ENCODE assay signal across 8 mouse cellular contexts in genomic region chr12:76196709-76197054, GRCm38 (mm10). TPM values are rescaled to one million over a fixed set of nuclear protein-coding genes. Genes with fewer than 3 reads are reported as not detected.
DNase-seq lines count a peak whose midpoint lies in the region; ATAC-seq and TF ChIP-seq lines count a peak whose summit lies in the region.

No protein-coding gene starts in this region.

- peak overlapping the region; percentile 32 for H3K9ac ChIP-seq in forebrain, embryonic 11.5 days (ENCODE audit: low read length)
- H3K9ac ChIP-seq in heart, embryonic 16.5 days (ENCODE audit: low read length), result peak overlapping the region; percentile 63
- no peak overlapping the region for H3K9ac ChIP-seq in liver, embryonic 13.5 days
- H3K9ac ChIP-seq in neural tube, embryonic 11.5 days (ENCODE audit: low read length), result peak overlapping the region; percentile 55
- H3K9ac ChIP-seq in stomach, postnatal 0 days (ENCODE audit: low read length), result no peak overlapping the region

- H3K4me1 ChIP-seq in forebrain, embryonic 11.5 days (replicated peaks; ENCODE audit: control insufficient read depth, insufficient read depth, low read length), result peaks cover 3% of the 10 kb centered on the region; the same call in 1 of the 2 replicates
- peaks cover 2% of the 10 kb centered on the region; the same call in 1 of the 2 replicates for H3K4me1 ChIP-seq in heart, embryonic 16.5 days (ENCODE audit: control insufficient read depth, insufficient read depth, low read length)
- H3K4me1 ChIP-seq in liver, embryonic 13.5 days (replicated peaks), result peaks cover 14% of the 10 kb centered on the region
- peaks cover 8% of the 10 kb centered on the region; the same call in 1 of the 2 replicates for H3K4me1 ChIP-seq in neural tube, embryonic 11.5 days (ENCODE audit: control insufficient read depth, insufficient read depth, low read length)
- peaks cover 3% of the 10 kb centered on the region; the same call in 1 of the 2 replicates for H3K4me1 ChIP-seq in stomach, postnatal 0 days (replicated peaks; ENCODE audit: control insufficient read depth, insufficient read depth)

- 9% methylated on average over 6 of the region's 6 CpGs for WGBS in forebrain, embryonic 11.5 days
- WGBS in heart, embryonic 16.5 days, result 12% methylated on average over 6 of the region's 6 CpGs
- WGBS in liver, embryonic 13.5 days (ENCODE audit: insufficient replicate concordance), result 9% methylated on average over 6 of the region's 6 CpGs
- WGBS in neural tube, embryonic 11.5 days, result 10% methylated on average over 6 of the region's 6 CpGs
- 9% methylated on average over 6 of the region's 6 CpGs for WGBS in stomach, postnatal 0 days

- no peaks in the 10 kb centered on the region for H3K27me3 ChIP-seq in forebrain, embryonic 11.5 days (ENCODE audit: control insufficient read depth, insufficient read depth, low read length)
- no peaks in the 10 kb centered on the region for H3K27me3 ChIP-seq in heart, embryonic 16.5 days (ENCODE audit: control insufficient read depth, insufficient read depth, low read length)
- peaks cover 9% of the 10 kb centered on the region for H3K27me3 ChIP-seq in liver, embryonic 13.5 days
- no peaks in the 10 kb centered on the region for H3K27me3 ChIP-seq in neural tube, embryonic 11.5 days (ENCODE audit: control insufficient read depth, insufficient read depth, low read length)
- no peaks in the 10 kb centered on the region for H3K27me3 ChIP-seq in stomach, postnatal 0 days (ENCODE audit: control insufficient read depth, insufficient read depth, low read length)

- peak overlapping the region; percentile 31 for H3K4me3 ChIP-seq in forebrain, embryonic 11.5 days (ENCODE audit: low read depth, low read length)
- H3K4me3 ChIP-seq in heart, embryonic 16.5 days (ENCODE audit: low read length), result peak overlapping the region; percentile 56
- H3K4me3 ChIP-seq in liver, embryonic 13.5 days (replicated peaks), result peak overlapping the region; percentile 43
- H3K4me3 ChIP-seq in neural tube, embryonic 11.5 days (ENCODE audit: low read depth, low read length), result peak overlapping the region; percentile 2; the same call in 1 of the 2 replicates
- H3K4me3 ChIP-seq in stomach, postnatal 0 days (ENCODE audit: low read depth, low read length), result peak overlapping the region; percentile 34

- peak; percentile 87 for ATAC-seq in CD4-positive, CD25-positive, alpha-beta regulatory T cell, adult 4 months
- peak; percentile 58 for ATAC-seq in forebrain, embryonic 11.5 days (replicated peaks; ENCODE audit: low FRiP score)
- peak; percentile 52; the same call in 1 of the 2 replicates for ATAC-seq in heart, embryonic 16.5 days (replicated peaks; ENCODE audit: extremely low read depth, insufficient read depth, low FRiP score)
- ATAC-seq in liver, embryonic 13.5 days (ENCODE audit: low read depth), result peak; percentile 43
- ATAC-seq in neural tube, embryonic 11.5 days (ENCODE audit: insufficient read depth, low FRiP score, low TSS enrichment), result peak; percentile 35; the same call in 1 of the 2 replicates
- ATAC-seq in stomach, postnatal 0 days (ENCODE audit: low FRiP score, low TSS enrichment), result peak; percentile 73

- no peaks in the 10 kb centered on the region for H3K36me3 ChIP-seq in forebrain, embryonic 11.5 days (ENCODE audit: control insufficient read depth, insufficient read depth, low read length)
- no peaks in the 10 kb centered on the region for H3K36me3 ChIP-seq in heart, embryonic 16.5 days (ENCODE audit: control insufficient read depth, insufficient read depth)
- no peaks in the 10 kb centered on the region for H3K36me3 ChIP-seq in liver, embryonic 13.5 days
- H3K36me3 ChIP-seq in neural tube, embryonic 11.5 days (ENCODE audit: control insufficient read depth, insufficient read depth, low read length), result no peaks in the 10 kb centered on the region
- no peaks in the 10 kb centered on the region for H3K36me3 ChIP-seq in stomach, postnatal 0 days (ENCODE audit: control insufficient read depth, insufficient read depth, low read length)

- no peak overlapping the region for H3K27ac ChIP-seq in forebrain, embryonic 11.5 days (ENCODE audit: low read depth, low read length)
- H3K27ac ChIP-seq in heart, embryonic 16.5 days (ENCODE audit: low read length), result peak overlapping the region; percentile 64; the same call in 1 of the 2 replicates
- H3K27ac ChIP-seq in liver, embryonic 13.5 days, result no peak overlapping the region
- H3K27ac ChIP-seq in neural tube, embryonic 11.5 days (ENCODE audit: low read depth, low read length), result no peak overlapping the region
- H3K27ac ChIP-seq in stomach, postnatal 0 days (replicated peaks), result peak overlapping the region; percentile 79; the same call in 1 of the 2 replicates

- peak overlapping the region; percentile 90 for H3K4me2 ChIP-seq in forebrain, embryonic 11.5 days (ENCODE audit: low read depth, low read length, severe bottlenecking)
- peak overlapping the region; percentile 71 for H3K4me2 ChIP-seq in heart, embryonic 16.5 days (ENCODE audit: low read depth, low read length)
- peak overlapping the region; percentile 75 for H3K4me2 ChIP-seq in liver, embryonic 13.5 days
- peak overlapping the region; percentile 87 for H3K4me2 ChIP-seq in neural tube, embryonic 11.5 days (ENCODE audit: low read depth)
- peak overlapping the region; percentile 75 for H3K4me2 ChIP-seq in stomach, postnatal 0 days (replicated peaks; ENCODE audit: low read depth)

- no peaks in the 10 kb centered on the region for H3K9me3 ChIP-seq in forebrain, embryonic 11.5 days (ENCODE audit: control insufficient read depth, low read length)
- no peaks in the 10 kb centered on the region for H3K9me3 ChIP-seq in heart, embryonic 16.5 days (replicated peaks; ENCODE audit: control insufficient read depth, low read length)
- no peaks in the 10 kb centered on the region for H3K9me3 ChIP-seq in liver, embryonic 13.5 days (replicated peaks)
- H3K9me3 ChIP-seq in neural tube, embryonic 11.5 days (ENCODE audit: control insufficient read depth, low read length), result no peaks in the 10 kb centered on the region
- H3K9me3 ChIP-seq in stomach, postnatal 0 days (ENCODE audit: control insufficient read depth, low read length), result no peaks in the 10 kb centered on the region

- no peak for TF ChIP-seq EP300 in stomach, postnatal 0 days (optimal IDR thresholded peaks at IDR 0.05)

- peak; percentile 74 for DNase-seq in c-Kit-positive CD71-negative TER-119-negative erythroid progenitor cells, embryonic 14.5 days (ENCODE audit: low read depth)
- DNase-seq in forebrain, embryonic 11.5 days (ENCODE audit: low spot score), result peak; percentile 86
- peak; percentile 63 to 73 for DNase-seq in kidney, postnatal 25 days
- DNase-seq in liver, embryonic 13.5 days, result peak; percentile 48
- peak; percentile 80 for DNase-seq in neural tube, embryonic 11.5 days (ENCODE audit: low spot score)
- peak; percentile 79 for DNase-seq in stomach, postnatal 0 days (ENCODE audit: low spot score)

- peak; percentile 92 for TF ChIP-seq CTCF in stomach, postnatal 0 days (IDR thresholded peaks at IDR 0.05; ENCODE audit: low read depth)

RNA-seq across cellular contexts. Expression of gene Esr2, which starts 19.6 kb away (rescaled TPM):
- polyA plus RNA-seq in CD4-positive, CD25-positive, alpha-beta regulatory T cell, adult 4 months (2017; shearing (Covaris generic)), result not detected
- polyA plus RNA-seq in forebrain, embryonic 11.5 days (2014; fragmentation: Nextera tagmentation; extraction: Ambion mirVana), result 0.05 and 0.31 TPM in 2 replicates
- polyA plus RNA-seq in heart, embryonic 16.5 days (2015; fragmentation: Nextera tagmentation; extraction: Ambion mirVana), result 0.12 and 0.25 TPM in 2 replicates
- 0.05 TPM in 1 of 2 replicates, not detected in the other for polyA plus RNA-seq in liver, embryonic 13.5 days (2015; fragmentation: Nextera tagmentation; extraction: Ambion mirVana)
- polyA plus RNA-seq in neural tube, embryonic 11.5 days (2014; fragmentation: Nextera tagmentation; extraction: Ambion mirVana), result 0.11 and 0.18 TPM in 2 replicates
- 0.04 and 0.05 TPM in 2 replicates for polyA plus RNA-seq in stomach, postnatal 0 days (2015; fragmentation: Nextera tagmentation; extraction: Ambion mirVana)

RNA-seq across cellular contexts. Expression of gene Tex21, which starts 49.9 kb away (rescaled TPM):
- not detected for polyA plus RNA-seq in CD4-positive, CD25-positive, alpha-beta regulatory T cell, adult 4 months (2017; shearing (Covaris generic))
- polyA plus RNA-seq in forebrain, embryonic 11.5 days (2014; fragmentation: Nextera tagmentation; extraction: Ambion mirVana), result not detected in 2 replicates
- polyA plus RNA-seq in heart, embryonic 16.5 days (2015; fragmentation: Nextera tagmentation; extraction: Ambion mirVana), result not detected in 2 replicates
- 0.10 and 0.13 TPM in 2 replicates for polyA plus RNA-seq in liver, embryonic 13.5 days (2015; fragmentation: Nextera tagmentation; extraction: Ambion mirVana)
- polyA plus RNA-seq in neural tube, embryonic 11.5 days (2014; fragmentation: Nextera tagmentation; extraction: Ambion mirVana), result not detected in 2 replicates
- not detected in 2 replicates for polyA plus RNA-seq in stomach, postnatal 0 days (2015; fragmentation: Nextera tagmentation; extraction: Ambion mirVana)

RNA-seq across cellular contexts. Expression of gene Mthfd1, which starts 58.4 kb away (rescaled TPM):
- polyA plus RNA-seq in CD4-positive, CD25-positive, alpha-beta regulatory T cell, adult 4 months (2017; shearing (Covaris generic)), result 10 to 100 TPM; 28.2 to 43.5 TPM
- 80.2 and 80.8 TPM in 2 replicates for polyA plus RNA-seq in forebrain, embryonic 11.5 days (2014; fragmentation: Nextera tagmentation; extraction: Ambion mirVana)
- polyA plus RNA-seq in heart, embryonic 16.5 days (2015; fragmentation: Nextera tagmentation; extraction: Ambion mirVana), result 45.8 and 47.4 TPM in 2 replicates
- 111 and 125 TPM in 2 replicates for polyA plus RNA-seq in liver, embryonic 13.5 days (2015; fragmentation: Nextera tagmentation; extraction: Ambion mirVana)
- polyA plus RNA-seq in neural tube, embryonic 11.5 days (2014; fragmentation: Nextera tagmentation; extraction: Ambion mirVana), result 55.4 and 60.8 TPM in 2 replicates
- polyA plus RNA-seq in stomach, postnatal 0 days (2015; fragmentation: Nextera tagmentation; extraction: Ambion mirVana), result 28.9 and 29.6 TPM in 2 replicates

Comparison
In these comparisons a context has a peak if more than half of its experiments do, and no peak if none do; other contexts are left out.
1. ATAC-seq: peak in every context shown above with its lines; median percentile 87 in CD4-positive, CD25-positive, alpha-beta regulatory T cell, adult 4 months; 73 in stomach, postnatal 0 days; 58 in forebrain, embryonic 11.5 days; 52 in heart, embryonic 16.5 days; 43 in liver, embryonic 13.5 days; 35 in neural tube, embryonic 11.5 days.
2. H3K27ac ChIP-seq: peak in heart, embryonic 16.5 days (single experiment) and stomach, postnatal 0 days (single experiment); none in forebrain, embryonic 11.5 days (single experiment), liver, embryonic 13.5 days (single experiment) and neural tube, embryonic 11.5 days (single experiment).
3. H3K4me3 ChIP-seq: peak in every context shown above with its lines; median percentile 56 in heart, embryonic 16.5 days; 43 in liver, embryonic 13.5 days; 34 in stomach, postnatal 0 days; 31 in forebrain, embryonic 11.5 days; 2 in neural tube, embryonic 11.5 days.
4. H3K9ac ChIP-seq: peak in forebrain, embryonic 11.5 days (single experiment), heart, embryonic 16.5 days (single experiment) and neural tube, embryonic 11.5 days (single experiment); none in liver, embryonic 13.5 days (single experiment) and stomach, postnatal 0 days (single experiment).
5. Peak in every context shown above with its lines, with median percentiles within 50 percentile points of each other: DNase-seq and H3K4me2 ChIP-seq.